Mouse (Mus musculus): ENCODE data around the gene Mst1. TPM values are rescaled to one million over a fixed set of nuclear protein-coding genes. Genes with fewer than 3 reads are reported as not detected.

The Mst1 gene
- total RNA-seq, 2 experiments from 2014 or later: not detected

- no peak for DNase-seq (ENCODE audit: low spot score in 2 of 2)
- intact Hi-C loops (cut with DNase I): no loop called here
These were observed 13.3 kb downstream of the Mst1 start for GRCm38 (mm10) chr9:108093586-108093985.

- intact Hi-C loops (cut with DNase I): no loop called here
- peak; percentile 83 to 87 for DNase-seq (ENCODE audit: low spot score in 2 of 2)
These were observed 14.1 kb downstream of the Mst1 start, which contains the start of gene Apeh for GRCm38 (mm10) chr9:108094184-108094941. Gene Apeh (minus strand): TSS chr9:108094606.

- intact Hi-C loops (cut with DNase I): loop anchor here (1.0 to 5.0 kb wide), 2 partner anchors 106 to 187 kb away; no protein-coding TSS in a partner anchor
- peak in 1 of 2 experiments; percentile 57 for DNase-seq (ENCODE audit: low spot score in 2 of 2)
These were observed 14.8 kb downstream of the Mst1 start for GRCm38 (mm10) chr9:108094998-108095411.

DNA sequence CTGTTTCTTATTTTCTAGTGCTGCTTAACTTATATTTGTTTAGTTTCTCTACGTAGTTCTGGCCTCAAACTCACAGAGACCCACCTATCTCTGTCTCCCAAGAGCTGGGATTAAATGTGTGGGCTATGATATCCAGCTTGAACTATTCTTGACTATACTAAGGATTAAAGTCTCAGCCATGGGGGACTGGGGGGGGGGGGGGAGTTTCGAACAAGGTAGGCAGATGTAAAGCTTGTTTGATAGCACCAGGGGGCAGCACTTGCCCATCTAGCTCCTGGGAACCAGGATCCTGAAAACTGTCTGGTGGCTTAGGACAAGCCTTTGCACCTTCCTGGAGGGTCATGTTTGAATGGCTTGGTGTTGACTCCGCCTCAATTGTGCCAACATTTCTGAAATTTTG, 15.3 kb downstream of the Mst1 start:
- intact Hi-C loops (cut with DNase I): loop anchor here (1.0 to 5.0 kb wide), 2 partner anchors 106 to 187 kb away; no protein-coding TSS in a partner anchor
- DNase-seq (ENCODE audit: low spot score in 2 of 2): peak in 1 of 2 experiments; percentile 69

- intact Hi-C loops (cut with DNase I): loop anchor here (1.0 to 5.0 kb wide), 2 partner anchors 105 to 186 kb away; no protein-coding TSS in a partner anchor
- no peak for DNase-seq (ENCODE audit: low spot score in 2 of 2)
These were observed 15.9 kb downstream of the Mst1 start for GRCm38 (mm10) chr9:108095949-108096712.

DNA sequence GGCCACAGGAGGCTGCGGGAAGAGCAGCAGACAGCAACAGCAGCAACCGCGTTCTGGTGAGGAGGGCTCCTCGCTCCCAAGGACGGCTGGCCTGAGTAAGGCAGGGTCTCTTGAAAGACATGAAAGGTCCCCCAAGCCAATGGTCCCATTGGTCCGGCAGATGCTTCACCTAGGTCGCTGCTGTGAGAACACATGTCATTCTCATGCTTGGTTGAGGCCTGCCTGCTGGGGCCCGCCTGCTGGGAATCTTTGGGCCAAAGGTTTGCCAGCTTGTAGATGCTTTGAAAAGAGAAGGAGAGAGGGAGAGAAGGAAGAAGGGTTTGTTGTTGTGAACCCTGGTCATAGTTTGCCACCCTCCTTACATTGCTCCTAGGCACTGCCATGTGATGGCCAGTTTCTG, 19.4 kb downstream of the Mst1 start:
- intact Hi-C loops (cut with DNase I): loop anchor here (5.0 kb wide), 1 partner anchor 183 kb away; no protein-coding TSS in a partner anchor
- DNase-seq (ENCODE audit: low spot score in 2 of 2): no peak

DNA sequence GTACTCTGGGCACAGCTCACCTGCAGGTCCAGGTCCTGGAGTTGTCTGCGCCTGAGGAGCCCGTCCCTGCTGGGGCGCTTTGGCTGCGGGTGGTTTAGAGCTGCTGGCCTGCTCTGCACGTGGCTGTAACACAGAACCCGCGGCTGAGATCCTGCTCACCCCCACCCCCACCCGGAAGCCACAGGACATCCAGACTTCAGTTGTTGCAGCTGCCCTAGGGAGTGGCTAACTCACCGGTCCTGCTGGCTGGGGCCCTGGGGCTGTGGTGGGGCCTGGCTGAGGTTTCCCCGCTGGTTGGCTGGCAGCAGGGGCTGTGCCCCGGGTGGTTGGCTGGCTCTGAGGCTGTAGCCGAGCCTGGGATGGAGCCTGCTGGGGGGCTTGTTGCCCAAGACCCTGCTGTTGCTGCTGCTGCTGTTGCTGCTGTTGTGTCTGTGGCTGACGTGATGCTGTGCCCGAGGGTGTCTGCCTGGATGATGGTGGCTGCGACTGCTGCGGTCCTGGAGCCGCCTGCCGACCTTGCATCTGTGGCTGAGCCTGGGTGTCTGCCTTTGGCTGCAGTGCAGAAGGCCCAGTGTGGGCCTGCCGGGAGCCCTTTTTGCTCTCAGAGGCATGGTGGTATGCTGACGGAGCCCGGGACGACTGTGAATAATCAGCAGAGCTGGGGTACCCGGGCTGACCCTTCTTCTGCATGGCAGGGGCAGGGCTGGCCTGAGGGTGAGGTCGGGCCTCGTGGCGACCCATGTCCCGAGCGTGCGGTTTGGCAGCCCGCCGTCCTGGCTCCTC, 24.7 kb downstream of the Mst1 start:
- intact Hi-C loops (cut with DNase I): no loop called here
- no peak for DNase-seq (ENCODE audit: low spot score in 2 of 2)

DNA sequence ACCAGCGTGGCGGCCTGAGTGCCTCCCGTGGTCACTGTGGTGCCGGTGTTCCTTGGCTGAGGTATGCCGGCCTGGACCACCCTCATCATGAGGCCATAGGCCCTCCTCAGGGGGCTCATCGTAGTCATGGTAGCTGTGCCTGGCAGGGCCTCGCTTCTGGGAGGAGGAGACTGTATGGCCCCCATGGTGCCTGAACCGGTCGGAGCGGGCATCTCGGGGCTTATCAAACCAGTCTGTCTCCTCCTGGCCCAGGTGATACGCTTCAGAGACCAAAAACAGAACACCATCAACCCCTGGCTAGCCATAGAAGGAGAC, 25.3 kb downstream of the Mst1 start:
- no peak for DNase-seq (ENCODE audit: low spot score in 2 of 2)
- intact Hi-C loops (cut with DNase I): no loop called here

GRCm38 (mm10) chr9:108106090-108106489, 25.9 kb downstream of the Mst1 start:
- intact Hi-C loops (cut with DNase I): no loop called here
- DNase-seq (ENCODE audit: low spot score in 2 of 2): no peak

DNA sequence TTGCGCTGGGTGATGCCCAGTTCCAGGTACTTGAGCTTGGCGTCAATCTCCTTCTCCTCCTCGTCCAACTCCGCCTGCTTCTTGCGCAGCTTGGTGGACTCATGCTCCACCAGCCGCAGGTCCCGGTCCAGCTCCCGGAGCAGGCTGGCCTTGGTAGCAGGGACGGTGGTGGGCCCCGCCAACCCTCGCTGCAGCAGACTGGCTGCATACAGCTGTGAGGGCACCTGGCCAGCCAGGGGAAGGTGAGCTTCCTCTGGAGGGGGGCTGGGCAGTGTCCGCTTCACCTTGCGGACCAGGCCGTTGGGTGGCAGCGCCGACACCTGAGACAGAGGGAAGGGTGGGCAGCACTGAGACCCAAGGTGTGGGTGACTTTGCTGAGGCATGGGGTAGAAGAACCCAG, 27.6 kb downstream of the Mst1 start:
- no peak for DNase-seq (ENCODE audit: low spot score in 2 of 2)
- intact Hi-C loops (cut with DNase I): no loop called here

DNA sequence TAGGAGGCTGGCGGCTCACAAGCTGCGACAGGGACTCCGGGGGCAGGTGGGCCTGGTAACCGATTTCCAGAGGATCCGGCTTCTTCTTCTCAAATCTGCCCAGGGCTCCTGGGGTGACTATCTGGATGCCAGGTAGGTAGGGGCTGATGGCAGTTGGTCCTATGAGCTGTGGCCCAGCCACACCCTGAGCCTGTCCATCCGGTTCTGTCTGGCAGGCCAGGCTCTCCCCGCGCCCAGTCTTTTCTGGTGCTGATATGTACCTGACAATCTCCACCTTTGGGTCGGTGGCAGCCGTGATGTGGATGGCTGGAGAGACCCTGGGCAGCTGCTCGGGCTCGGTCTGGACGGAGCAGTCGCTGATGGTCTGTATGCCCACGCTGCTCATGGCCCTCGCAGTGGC, 29.9 kb downstream of the Mst1 start:
- intact Hi-C loops (cut with DNase I): no loop called here
- no peak for DNase-seq (ENCODE audit: low spot score in 2 of 2)

GRCm38 (mm10) chr9:108111101-108111592, 30.9 kb downstream of the Mst1 start:
- intact Hi-C loops (cut with DNase I): no loop called here
- DNase-seq (ENCODE audit: low spot score in 2 of 2): no peak

- intact Hi-C loops (cut with DNase I): no loop called here
- DNase-seq (ENCODE audit: low spot score in 2 of 2): no peak
These were observed 31.4 kb downstream of the Mst1 start for GRCm38 (mm10) chr9:108111593-108112121.

- DNase-seq (ENCODE audit: low spot score in 2 of 2): no peak
- intact Hi-C loops (cut with DNase I): no loop called here
These were observed 32.6 kb downstream of the Mst1 start for GRCm38 (mm10) chr9:108112719-108113340.

- DNase-seq (ENCODE audit: low spot score in 2 of 2): peak in 1 of 2 experiments; percentile 48
- intact Hi-C loops (cut with DNase I): no loop called here
These were observed 35.2 kb downstream of the Mst1 start for GRCm38 (mm10) chr9:108115290-108116077.

- DNase-seq (ENCODE audit: low spot score in 2 of 2): no peak
- intact Hi-C loops (cut with DNase I): no loop called here
These were observed 36.9 kb downstream of the Mst1 start for GRCm38 (mm10) chr9:108117143-108117542.

DNA sequence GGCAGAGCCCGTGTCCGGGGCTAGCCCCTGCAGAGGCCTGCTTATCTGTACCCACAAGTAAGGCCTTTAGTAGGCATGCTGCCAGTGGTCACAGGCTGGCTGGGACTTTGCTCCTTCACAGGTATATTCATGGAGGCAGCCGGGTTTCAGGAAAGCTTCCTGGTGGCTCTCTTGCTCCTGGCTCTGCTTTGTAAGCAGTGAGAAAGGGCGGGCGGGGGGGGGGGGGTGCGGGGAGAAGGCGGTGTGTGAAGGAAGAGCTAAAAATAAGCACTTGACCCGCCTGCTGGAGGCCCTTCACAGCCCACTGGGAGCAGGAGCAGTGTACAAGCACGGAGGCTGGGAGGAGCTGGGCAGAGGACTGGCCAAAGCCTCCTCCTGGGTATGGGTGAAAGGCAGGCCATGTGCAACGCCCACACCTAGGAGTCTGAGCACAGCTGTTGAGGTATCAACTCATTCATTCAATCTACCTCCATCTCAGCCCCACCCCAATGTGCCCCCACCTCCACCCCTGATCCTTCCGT, 39.7 kb downstream of the Mst1 start:
- DNase-seq (ENCODE audit: low spot score in 2 of 2): no peak

DNA sequence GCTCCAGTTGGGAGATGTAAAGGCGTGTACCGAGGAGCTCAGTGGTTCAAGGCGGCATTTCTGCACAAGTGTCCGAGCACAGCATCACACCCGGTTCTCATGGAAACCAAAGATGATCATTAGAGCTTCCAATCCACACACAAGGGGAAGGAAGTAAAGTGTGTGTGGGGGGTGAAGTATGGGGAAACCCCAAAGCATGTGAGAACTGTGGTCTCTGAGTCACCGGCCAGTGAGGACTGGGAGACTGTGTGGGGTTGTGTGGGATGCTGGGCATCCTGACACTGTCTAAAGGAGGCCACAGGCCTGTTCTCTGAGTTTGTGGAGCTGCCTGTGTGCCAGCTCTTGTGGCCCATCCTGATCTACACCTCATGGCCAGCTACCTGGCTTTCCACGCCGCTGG, 40.4 kb downstream of the Mst1 start:
- intact Hi-C loops (cut with DNase I): no loop called here

More for the DNA sequence above, 39.7 kb downstream of the Mst1 start:
- intact Hi-C loops (cut with DNase I): no loop called here

More for the DNA sequence above, 40.4 kb downstream of the Mst1 start:
- no peak for DNase-seq (ENCODE audit: low spot score in 2 of 2)
